Mouse (Mus musculus) layer of hippocampus, adult 6 months (tissue): ENCODE data around the gene Ppp2r5e. TPM values are rescaled to one million over a fixed set of nuclear protein-coding genes. Genes with fewer than 3 reads are reported as not detected.

Experiments used
- long read RNA-seq, 2 experiments: library from polyadenylated mRNA; unstranded; transcript quantifications; one replicate each; pipeline ENCODE4 v2.0.0; 2019 to 2020
- polyA plus RNA-seq: library from polyadenylated mRNA; unstranded; fragments of <200 nt; fragmentation: Nextera tagmentation; gene quantifications from 2 replicates; pipeline ENCODE4 v1.2.3, GENCODE M21; 2021

The Ppp2r5e gene
- polyA plus RNA-seq, result 11.4 and 13.7 TPM in 2 replicates
- long read RNA-seq, experiment 1, full-length matches to known transcripts, result 7 of 52 reads
- long read RNA-seq, experiment 1, partial matches to known transcripts, result 24 of 52 reads
- long read RNA-seq, experiment 1, other reads (novel, unspliced or antisense), result 21 of 52 reads
- long read RNA-seq, experiment 2, full-length matches to known transcripts, result 70 of 126 reads
- long read RNA-seq, experiment 2, partial matches to known transcripts, result 43 of 126 reads
- long read RNA-seq, experiment 2, other reads (novel, unspliced or antisense), result 13 of 126 reads

GRCm38 (mm10) chr12:75596154-75597002, at the start of gene Ppp2r5e:
TSS of gene Ppp2r5e (minus strand) at chr12:75596245.

GRCm38 (mm10) chr12:75416681-75417080, 179.4 kb downstream of the Ppp2r5e start, which contains the start of gene Gphb5:
TSS of gene Gphb5 (minus strand) at chr12:75416781.

Other genes with a start within 250 kb of the Ppp2r5e start
- gene Gphb5, start 179.5 kb downstream of the Ppp2r5e start, polyA plus RNA-seq, result not detected in 2 replicates
- gene Wdr89, start 73.3 kb upstream of the Ppp2r5e start, polyA plus RNA-seq, result 5.8 and 5.9 TPM in 2 replicates
- 6.0 and 6.3 TPM in 2 replicates for gene Sgpp1, start 139.5 kb upstream of the Ppp2r5e start, polyA plus RNA-seq
- gene Syne2, start 221.9 kb upstream of the Ppp2r5e start, polyA plus RNA-seq, result 6.6 and 7.9 TPM in 2 replicates